Mouse (Mus musculus) kidney, postnatal 0 days (tissue): Measurements from ENCODE around the gene Capn11. TPM values are rescaled to one million over a fixed set of nuclear protein-coding genes. Genes with fewer than 3 reads are reported as not detected.
A peak's percentile ranks its signal among the peaks of the same experiment; 100 is the strongest.

Source experiments
- ATAC-seq: fragments of 200-750 bp; cut with Nextera tagmentation; replicated peaks from 2 replicates; pipeline ENCODE4 v1.8.0; 2017; ENCODE audit warnings: low read depth, moderate number of reproducible peaks, moderate TSS enrichment, moderate library complexity; ENCODE audit not compliant: low FRiP score
- DNase-seq: peaks from one replicate; pipeline ENCODE4 v3.0.0-alpha.2; 2016; ENCODE audit warnings: low spot score
- H3K27ac ChIP-seq: fragments of 300-500 bp; sonication (generic); 2 replicates; pipeline ENCODE4 v1.5.1; 2014; ENCODE audit warnings: mild to moderate bottlenecking
- H3K27me3 ChIP-seq: fragments of 300-500 bp; sonication (generic); 2 replicates; pipeline ENCODE4 v1.6.1; 2014; ENCODE audit warnings: low read length, mixed read lengths; ENCODE audit not compliant: insufficient read depth
- H3K36me3 ChIP-seq: fragments of 300-500 bp; sonication (generic); 2 replicates; pipeline ENCODE4 v1.6.1; 2014; ENCODE audit warnings: low read length, mixed read lengths; ENCODE audit not compliant: insufficient read depth
- H3K4me1 ChIP-seq: fragments of 300-500 bp; sonication (generic); replicated peaks from 2 replicates; pipeline ENCODE4 v1.6.1; 2014; ENCODE audit warnings: antibody characterized with exemption, low read length, mixed read lengths; ENCODE audit not compliant: insufficient read depth
- H3K4me2 ChIP-seq: fragments of 300-500 bp; sonication (generic); 2 replicates; pipeline ENCODE4 v1.6.1; 2014; ENCODE audit warnings: mild to moderate bottlenecking, low read length, moderate library complexity, mixed read lengths
- H3K4me3 ChIP-seq: fragments of 300-500 bp; sonication (generic); replicated peaks from 2 replicates; pipeline ENCODE4 v1.5.1; 2014; ENCODE audit warnings: low read depth, low read length
- H3K9ac ChIP-seq: fragments of 300-500 bp; sonication (generic); 2 replicates; pipeline ENCODE4 v1.6.1; 2014; ENCODE audit warnings: low read depth, low read length
- H3K9me3 ChIP-seq: fragments of 300-500 bp; sonication (generic); replicated peaks from 2 replicates; pipeline ENCODE4 v1.6.1; 2016; ENCODE audit warnings: low read length, inconsistent platforms, mixed read lengths
- CTCF ChIP-seq: IDR thresholded peaks from 2 replicates; pipeline ENCODE4 v1.5.1; 2016; ENCODE audit warnings: antibody characterized with exemption, low read depth, mild to moderate bottlenecking, moderate library complexity
- WGBS: fragments of 180-500 bp; shearing (Covaris S2); extraction: QIAGEN DNeasy Blood & Tissue Kit; methylation state at CpG from one replicate; pipeline ENCODE4 v1.1.7; 2014; 5-methylcytosine and 5-hydroxymethylcytosine counted together
- polyA plus RNA-seq: library from polyadenylated mRNA; unstranded; fragments of >200 nt; fragmentation: Nextera tagmentation; extraction: Ambion mirVana; gene quantifications from 2 replicates; pipeline ENCODE4 v1.2.1, GENCODE M21; 2015

Gene Capn11
- polyA plus RNA-seq, 1 experiment from 2014 or later = not detected

DNA sequence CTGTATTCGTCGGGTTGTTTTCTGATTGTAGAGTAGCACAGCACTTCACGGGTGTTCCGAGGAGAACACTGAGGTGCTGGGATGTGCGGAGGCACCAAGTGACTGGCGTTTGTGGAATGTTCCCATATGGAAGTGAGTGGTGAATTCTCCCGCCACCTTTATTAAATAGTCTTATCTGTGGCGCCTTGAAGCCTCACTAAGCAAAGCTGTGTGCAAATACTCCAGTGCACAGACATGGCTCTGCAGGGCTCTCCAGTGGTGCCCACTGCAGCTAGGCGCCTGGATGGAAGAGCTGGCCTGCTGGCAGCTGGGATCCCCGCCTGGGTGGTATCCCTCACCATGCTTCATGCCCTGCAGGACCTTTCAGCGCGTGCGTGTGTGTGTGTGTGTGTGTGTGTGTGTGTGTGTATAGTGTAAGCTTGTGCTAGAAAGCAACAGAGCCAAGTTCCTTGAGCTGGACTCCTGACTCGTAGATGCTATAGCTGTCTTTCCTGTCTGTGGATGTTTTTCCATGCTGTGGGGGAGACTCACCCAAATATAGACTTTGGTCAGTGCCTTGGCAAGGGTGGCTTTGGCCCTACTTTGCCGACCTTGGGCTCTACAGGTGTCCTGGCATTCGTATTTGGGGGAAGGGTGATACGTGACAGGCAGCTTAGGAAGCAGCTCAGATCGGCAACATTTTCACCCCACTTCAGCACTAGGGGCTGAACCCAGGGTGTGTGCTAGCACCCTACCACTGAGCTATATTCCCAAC, 34.9 kb upstream of the Capn11 start:
- no peak for ATAC-seq
- no peaks in the 10 kb centered on the region for H3K4me1 ChIP-seq
- H3K4me3 ChIP-seq = no peak overlapping the region
- no peak for DNase-seq
- no peaks in the 10 kb centered on the region for H3K9me3 ChIP-seq
- H3K27ac ChIP-seq = no peak overlapping the region
- no peak overlapping the region for H3K9ac ChIP-seq
- WGBS = 81% methylated on average over 18 of the region's 18 CpGs
- H3K27me3 ChIP-seq = no peaks in the 10 kb centered on the region
- no peak for TF ChIP-seq CTCF
- H3K36me3 ChIP-seq = peaks cover 3% of the 10 kb centered on the region; the same call in 1 of the 2 replicates
- no peak overlapping the region for H3K4me2 ChIP-seq

DNA sequence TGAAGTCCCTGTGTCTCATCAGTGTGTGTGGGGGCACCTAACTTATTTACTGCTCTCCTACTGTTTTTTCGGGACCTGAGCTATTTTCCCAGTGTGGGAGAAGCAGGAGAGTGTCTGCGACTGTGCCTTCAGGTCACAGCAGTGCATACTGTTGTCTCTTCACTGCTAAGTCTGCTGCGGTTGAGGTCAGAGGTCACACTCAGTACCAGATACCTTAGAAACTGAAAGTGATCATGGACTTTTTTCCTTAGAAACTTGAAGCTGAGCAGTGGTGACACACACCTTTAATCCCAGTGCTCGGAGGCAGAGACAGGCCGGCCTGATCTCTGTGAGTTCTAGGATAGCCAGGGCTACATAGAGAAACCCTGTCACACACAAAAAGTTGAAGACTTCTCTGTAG, 33.0 kb upstream of the Capn11 start:
- no peak overlapping the region for H3K9ac ChIP-seq
- H3K4me2 ChIP-seq = no peak overlapping the region
- ATAC-seq (no peak), DNase-seq (no peak)
- H3K27ac ChIP-seq = no peak overlapping the region
- 0 out of 2 replicates have a peak, but pooled peaks cover 3% of the 10 kb centered on the region for H3K36me3 ChIP-seq
- H3K9me3 ChIP-seq = no peaks in the 10 kb centered on the region
- H3K27me3 ChIP-seq = no peaks in the 10 kb centered on the region
- 68% methylated on average over 5 of the region's 5 CpGs for WGBS
- TF ChIP-seq CTCF = no peak
- H3K4me3 ChIP-seq = no peak overlapping the region
- H3K4me1 ChIP-seq = peaks cover 6% of the 10 kb centered on the region; the same call in 1 of the 2 replicates

DNA sequence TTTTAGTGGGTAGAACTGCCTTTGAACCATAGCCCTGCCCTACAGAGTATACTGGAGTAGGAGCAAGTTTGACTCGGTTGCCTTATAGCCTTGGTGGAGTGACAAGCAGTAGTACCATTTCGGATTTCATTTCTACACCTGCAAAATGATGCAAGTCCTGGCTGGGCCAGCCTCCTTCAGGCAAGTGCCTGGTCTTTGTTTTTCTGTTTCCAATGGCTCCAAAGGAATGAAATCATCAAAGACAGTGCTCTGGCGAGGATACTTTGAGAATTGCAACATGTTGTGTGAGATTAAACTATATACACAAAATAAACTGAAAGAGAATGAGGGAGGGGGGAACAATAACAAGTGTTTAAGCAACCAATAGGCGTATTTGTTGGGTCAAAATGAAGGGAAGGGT, 30.9 kb upstream of the Capn11 start:
- no peak for TF ChIP-seq CTCF
- H3K9me3 ChIP-seq = no peaks in the 10 kb centered on the region
- 82% methylated on average over 4 of the region's 4 CpGs for WGBS

DNA sequence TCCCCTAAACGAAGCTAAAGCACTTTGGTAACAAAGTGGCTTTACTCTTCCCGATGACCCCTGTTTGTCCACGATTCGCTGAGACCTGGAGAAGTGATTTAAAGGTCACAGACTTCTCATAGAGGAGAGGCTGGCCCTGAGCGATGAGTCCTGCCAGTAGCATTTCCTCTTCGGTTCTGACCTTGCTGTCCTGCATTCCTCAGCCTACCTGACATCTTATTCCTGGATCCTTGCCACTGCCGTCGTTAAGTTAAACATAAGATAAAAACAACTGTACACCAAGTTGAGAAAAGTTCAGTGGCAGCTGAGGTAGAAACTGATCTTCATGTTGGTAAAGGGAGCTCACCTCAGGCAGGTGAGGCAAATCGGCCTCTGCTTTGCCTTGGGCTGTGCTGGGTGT, 30.0 kb upstream of the Capn11 start:
- no peak for TF ChIP-seq CTCF
- ATAC-seq (no peak), DNase-seq (no peak)
- H3K27ac ChIP-seq = no peak overlapping the region
- H3K36me3 ChIP-seq = no peaks in the 10 kb centered on the region
- 60% methylated on average over 9 of the region's 9 CpGs for WGBS
- H3K4me3 ChIP-seq = no peak overlapping the region
- H3K9me3 ChIP-seq = no peaks in the 10 kb centered on the region
- H3K4me2 ChIP-seq = no peak overlapping the region
- no peaks in the 10 kb centered on the region for H3K27me3 ChIP-seq
- peaks cover 13% of the 10 kb centered on the region; the same call in 1 of the 2 replicates for H3K4me1 ChIP-seq
- H3K9ac ChIP-seq = no peak overlapping the region

More for the DNA sequence above, 30.9 kb upstream of the Capn11 start:
- H3K4me1 ChIP-seq = peaks cover 10% of the 10 kb centered on the region; the same call in 1 of the 2 replicates
- H3K36me3 ChIP-seq = no peaks in the 10 kb centered on the region
- H3K27me3 ChIP-seq = no peaks in the 10 kb centered on the region
- no peak overlapping the region for H3K27ac ChIP-seq
- H3K4me3 ChIP-seq = no peak overlapping the region
- H3K4me2 ChIP-seq = no peak overlapping the region
- H3K9ac ChIP-seq = no peak overlapping the region
- DNase-seq (no peak), ATAC-seq (no peak)

DNA sequence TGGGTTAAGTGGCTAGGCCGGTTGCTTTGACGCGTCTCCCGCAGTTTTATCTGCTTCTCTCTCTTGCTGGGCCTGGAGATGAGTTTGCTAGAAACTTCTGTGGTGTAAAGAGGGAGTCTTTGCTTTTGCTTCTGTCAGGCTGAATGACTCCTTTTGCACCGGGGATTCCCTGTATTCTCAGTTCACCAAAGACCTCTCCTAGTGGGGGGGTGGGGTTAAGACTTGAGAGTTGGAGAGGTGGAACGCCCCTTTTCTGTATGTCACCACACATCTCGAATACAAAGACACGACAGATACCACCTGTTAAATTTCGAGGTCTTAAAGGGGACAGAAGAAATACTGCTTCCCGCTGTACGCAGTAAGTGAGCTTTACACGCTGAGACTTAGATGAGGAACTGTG, 27.6 kb upstream of the Capn11 start, which contains the start of gene Tmem63b:
Tmem63b (minus strand) TSS at position 190 of the 400 bp plus-strand sequence.
- no peak for TF ChIP-seq CTCF
- Histone ChIP-seq H3K4me1 (peaks cover 13% of the 10 kb centered on the region; the same call in 1 of the 2 replicates), H3K27me3 (no peaks in the 10 kb centered on the region), H3K4me2 (peak within 1 kb of the TSS; percentile 94), H3K27ac (peak within 1 kb of the TSS; percentile 87), H3K9me3 (no peaks in the 10 kb centered on the region), H3K36me3 (no peaks in the 10 kb centered on the region), H3K4me3 (peak within 1 kb of the TSS; percentile 91), H3K9ac (peak within 1 kb of the TSS; percentile 85)
- peak; percentile 69 for DNase-seq
- WGBS = under 1% methylated on average over 12 of the region's 12 CpGs
- no peak for ATAC-seq

DNA sequence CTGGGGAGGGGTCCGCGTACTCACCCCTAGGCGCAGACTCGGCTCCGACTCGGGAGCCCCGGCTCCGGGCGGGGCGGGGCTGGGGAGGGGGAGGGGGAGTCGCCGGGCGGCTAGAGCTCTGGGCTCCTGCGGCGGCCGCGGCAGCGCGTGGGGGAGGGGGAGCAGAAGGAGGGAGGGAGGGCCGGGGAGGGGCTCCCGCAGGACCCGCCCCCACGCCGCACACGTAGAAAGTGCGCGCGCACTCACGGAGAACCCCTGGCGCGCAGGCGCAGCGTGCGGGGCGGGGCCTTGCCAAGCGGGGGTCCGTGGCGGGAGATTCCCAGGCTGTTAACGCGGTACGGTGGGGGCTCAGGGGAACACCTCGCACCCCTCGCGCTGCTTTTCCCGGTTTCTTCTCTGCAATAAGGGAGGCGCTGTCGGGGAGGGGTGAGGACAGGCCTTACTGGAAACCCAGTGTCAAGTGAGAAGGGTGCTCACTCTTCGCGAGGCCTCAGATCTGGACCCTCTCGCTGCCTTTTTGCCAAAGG, 27.0 kb upstream of the Capn11 start, which contains the start of gene Mrpl14:
Mrpl14 (plus strand) TSS at position 230 of the 527 bp plus-strand sequence.
- Histone ChIP-seq H3K4me2 (peak within 1 kb of the TSS; percentile 94), H3K9ac (peak within 1 kb of the TSS; percentile 85), H3K27me3 (no peaks in the 10 kb centered on the region), H3K27ac (peak within 1 kb of the TSS; percentile 87), H3K4me3 (peak within 1 kb of the TSS; percentile 91), H3K36me3 (no peaks in the 10 kb centered on the region), H3K4me1 (peaks cover 13% of the 10 kb centered on the region; the same call in 1 of the 2 replicates), H3K9me3 (no peaks in the 10 kb centered on the region)
- WGBS = 2% methylated on average over 49 of the region's 50 CpGs
- ATAC-seq (peak; percentile 86), DNase-seq (peak; percentile 96)
- TF ChIP-seq CTCF = peak; percentile 4; the same call in 1 of the 2 replicates
